Mouse (Mus musculus) thymus, adult 18-20 months (tissue): ENCODE results near the gene Arhgef1.
"Not testable (repeated sequence)": the region's sequence is repeated elsewhere in the genome, so short reads cannot be mapped to it uniquely, and the experiment has no call there.

Experiments used
- DNase-seq, 2 experiments: peaks; one replicate each; pipeline ENCODE4 v3.0.0; 2022; ENCODE audit warnings: mixed read lengths in 2 of 2

Arhgef1 gene

GRCm38 (mm10) chr7:24890281-24891216 lies 12.2 kb upstream of the Arhgef1 start:
- peak; percentile 50 to 64 for DNase-seq

DNA sequence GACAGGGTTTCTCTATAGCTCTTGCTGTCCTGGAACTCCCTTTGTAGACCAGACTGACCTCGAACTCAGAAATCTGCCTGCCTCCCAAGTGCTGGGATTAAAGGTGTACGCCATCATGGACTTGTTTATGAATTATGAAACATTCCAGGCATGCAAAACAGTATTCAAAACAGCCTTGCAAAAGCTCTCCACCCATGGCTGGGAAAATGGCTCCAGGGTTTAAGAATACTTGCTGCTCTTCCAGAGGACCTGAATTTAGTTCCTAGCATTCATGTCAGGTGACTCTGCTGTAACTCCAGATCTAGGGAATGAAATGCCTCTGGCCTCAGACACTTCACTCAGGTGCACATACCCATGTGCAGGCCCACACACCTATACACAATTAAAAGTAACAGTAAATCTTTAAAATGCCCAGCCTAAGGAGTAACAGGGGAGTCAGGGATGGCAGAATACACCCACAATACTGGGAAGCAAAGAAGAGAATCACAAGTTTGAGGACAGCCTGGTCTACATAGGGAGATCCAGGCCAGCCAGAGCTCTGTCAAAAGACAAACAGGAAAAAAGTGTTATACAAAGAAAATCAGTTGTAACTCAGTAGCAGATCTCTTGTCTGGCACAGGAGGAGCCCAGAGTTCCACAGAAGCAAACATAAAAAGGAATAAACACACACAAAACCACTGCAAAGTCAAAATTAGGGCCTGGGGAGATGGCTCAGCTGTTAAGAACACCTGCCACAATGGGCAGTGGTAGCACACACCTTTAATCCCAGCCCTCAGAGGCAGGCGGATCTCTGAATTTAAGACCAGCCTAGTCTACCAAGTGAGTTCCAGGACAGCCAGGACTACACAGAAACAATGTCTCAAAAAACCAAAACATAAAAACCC lies 11.2 kb upstream of the Arhgef1 start:
- no peak for DNase-seq

GRCm38 (mm10) chr7:24892125-24892583 lies 10.6 kb upstream of the Arhgef1 start:
- DNase-seq = no peak

GRCm38 (mm10) chr7:24895749-24896148 lies 7.0 kb upstream of the Arhgef1 start:
- not testable (repeated sequence) for DNase-seq

DNA sequence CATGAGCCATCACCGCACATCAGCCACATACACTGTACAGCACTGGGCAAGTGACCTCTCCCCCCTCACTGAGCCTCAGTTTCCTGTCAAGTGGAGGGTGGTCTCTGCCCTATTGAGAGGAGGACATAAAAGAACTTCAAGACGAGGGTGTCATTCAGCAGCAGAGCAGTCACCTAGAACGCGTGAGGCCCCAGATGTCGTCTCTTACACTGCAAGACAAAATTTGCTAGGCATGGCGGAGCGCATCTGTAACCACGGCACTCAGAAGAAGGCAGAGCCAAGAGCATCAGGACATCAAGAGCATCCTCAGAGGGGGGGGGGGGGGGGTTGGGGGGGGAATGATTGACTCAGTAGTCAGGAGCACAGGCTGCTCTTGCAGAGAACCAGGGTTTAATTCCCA lies 6.4 kb upstream of the Arhgef1 start:
- DNase-seq = no peak

- DNase-seq = no peak
These were observed 5.5 kb upstream of the Arhgef1 start, which contains the start of gene Cd79a for GRCm38 (mm10) chr7:24897224-24897623. Cd79a (plus strand) TSS chr7:24897381.

GRCm38 (mm10) chr7:24897959-24898358 lies 4.8 kb upstream of the Arhgef1 start:
- no peak for DNase-seq

DNA sequence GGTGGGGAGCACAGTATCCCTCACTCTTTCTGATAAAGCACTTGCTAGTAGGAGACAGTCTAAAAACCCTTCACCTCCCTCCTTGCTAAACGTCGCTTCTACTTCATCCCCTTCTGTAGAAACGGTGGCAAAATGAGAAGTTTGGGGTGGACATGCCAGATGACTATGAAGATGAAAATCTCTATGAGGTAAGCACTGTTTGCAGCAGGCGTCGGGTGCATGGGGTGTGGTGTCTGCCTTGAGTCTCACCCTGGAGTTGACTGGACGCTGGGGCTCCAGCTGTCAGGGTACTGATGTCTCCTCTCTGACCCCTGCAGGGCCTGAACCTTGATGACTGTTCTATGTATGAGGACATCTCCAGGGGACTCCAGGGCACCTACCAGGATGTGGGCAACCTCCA lies 1.6 kb upstream of the Arhgef1 start:
- no peak for DNase-seq

DNA sequence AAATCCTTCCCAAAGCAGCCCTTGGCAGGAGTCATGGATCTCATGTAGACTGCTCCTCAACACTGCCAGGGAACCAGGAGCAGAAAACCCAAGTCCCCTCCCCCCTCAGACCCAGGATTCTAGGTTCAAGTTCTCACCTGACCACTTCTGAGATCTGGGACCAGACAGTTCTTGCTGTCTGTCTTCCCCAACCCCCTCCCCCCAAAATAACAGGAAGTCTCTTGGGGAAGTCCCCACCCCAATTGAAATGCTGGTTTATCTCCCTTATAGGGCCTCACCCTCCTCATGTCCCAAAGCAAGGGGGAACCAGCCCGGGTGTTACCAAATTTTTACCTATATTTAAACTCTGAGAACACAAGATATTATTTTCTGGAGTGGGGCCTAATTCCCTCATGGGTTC lies 870 bp upstream of the Arhgef1 start:
- peak in 1 of 2 experiments; percentile 43 for DNase-seq

- no peak for DNase-seq
These were observed 465 bp upstream of the Arhgef1 start for GRCm38 (mm10) chr7:24902264-24902629.

GRCm38 (mm10) chr7:24903444-24903825 lies 723 bp downstream of the Arhgef1 start:
- no peak for DNase-seq

- peak; percentile 97 to 98 for DNase-seq
These were observed 1.4 kb downstream of the Arhgef1 start for GRCm38 (mm10) chr7:24904070-24904483.

DNA sequence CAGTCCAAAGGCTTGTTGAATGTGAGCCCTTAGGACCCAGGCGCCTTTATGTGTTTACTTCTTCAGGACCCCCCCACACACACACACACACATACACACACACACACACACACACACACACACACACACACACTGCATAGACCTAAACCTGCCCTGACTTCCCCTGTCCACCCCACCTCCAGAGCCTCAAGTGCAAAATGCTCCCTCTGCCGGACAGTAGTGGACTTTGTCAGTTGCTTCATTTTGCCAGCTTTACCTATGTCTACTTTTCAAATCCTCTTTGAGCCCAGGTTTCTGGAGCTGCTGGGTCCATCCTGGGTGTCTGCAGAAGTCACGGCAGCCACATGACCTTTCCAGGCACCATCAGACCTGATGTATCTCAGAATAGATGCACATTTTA lies 2.2 kb downstream of the Arhgef1 start:
- DNase-seq = peak in 1 of 2 experiments; percentile 56

- DNase-seq = peak in 1 of 2 experiments; percentile 46
These were observed 3.8 kb downstream of the Arhgef1 start for GRCm38 (mm10) chr7:24906551-24906950.

- peak; percentile 75 to 85 for DNase-seq
These were observed 4.6 kb downstream of the Arhgef1 start for GRCm38 (mm10) chr7:24907211-24907748.

DNA sequence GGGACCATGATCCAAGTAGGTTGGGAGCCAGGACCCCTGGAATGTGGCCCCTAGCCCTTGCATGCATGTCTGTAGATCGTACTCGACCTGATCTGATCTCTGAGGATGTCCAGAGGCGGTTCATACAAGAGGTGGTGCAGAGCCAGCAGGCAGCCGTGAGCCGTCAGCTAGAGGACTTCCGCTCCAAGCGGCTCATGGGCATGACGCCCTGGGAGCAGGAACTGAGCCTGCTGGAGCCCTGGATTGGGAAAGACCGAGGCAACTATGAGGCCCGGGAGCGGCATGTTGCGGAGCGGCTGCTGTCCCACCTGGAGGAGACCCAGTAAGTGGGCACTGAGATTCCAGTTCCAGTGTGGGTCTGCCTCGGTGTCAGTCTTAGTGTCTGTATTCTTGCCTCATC lies 9.8 kb downstream of the Arhgef1 start:
- no peak for DNase-seq

DNA sequence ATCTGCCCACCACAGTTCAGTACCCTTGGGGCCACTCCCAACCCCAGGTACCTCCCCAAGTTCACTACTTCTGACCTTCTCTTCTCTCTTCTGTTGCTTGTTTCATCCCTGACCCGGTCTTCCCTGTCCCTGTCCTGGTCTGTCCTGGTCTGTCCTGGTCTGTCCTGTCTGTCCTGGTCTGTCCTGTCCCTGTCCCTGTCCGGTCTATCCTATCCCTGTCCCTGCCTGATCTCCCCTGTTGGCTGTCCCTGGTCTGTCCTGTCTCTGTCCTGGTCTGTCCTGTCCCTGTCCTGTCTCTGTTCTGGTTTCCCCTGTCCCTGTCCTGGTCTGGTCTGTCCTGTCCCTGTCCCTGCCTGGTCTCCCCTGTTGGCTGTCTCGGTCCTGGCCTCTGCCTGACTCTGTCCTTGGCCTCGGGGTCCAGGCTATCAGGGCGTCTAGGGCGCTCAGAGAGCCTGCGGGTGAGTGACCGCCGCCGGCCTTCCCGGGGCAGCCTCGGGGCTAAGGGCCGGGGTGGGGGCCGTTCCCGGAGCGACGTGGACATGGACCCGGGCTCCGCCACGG lies 16.1 kb downstream of the Arhgef1 start:
- DNase-seq = no peak

DNA sequence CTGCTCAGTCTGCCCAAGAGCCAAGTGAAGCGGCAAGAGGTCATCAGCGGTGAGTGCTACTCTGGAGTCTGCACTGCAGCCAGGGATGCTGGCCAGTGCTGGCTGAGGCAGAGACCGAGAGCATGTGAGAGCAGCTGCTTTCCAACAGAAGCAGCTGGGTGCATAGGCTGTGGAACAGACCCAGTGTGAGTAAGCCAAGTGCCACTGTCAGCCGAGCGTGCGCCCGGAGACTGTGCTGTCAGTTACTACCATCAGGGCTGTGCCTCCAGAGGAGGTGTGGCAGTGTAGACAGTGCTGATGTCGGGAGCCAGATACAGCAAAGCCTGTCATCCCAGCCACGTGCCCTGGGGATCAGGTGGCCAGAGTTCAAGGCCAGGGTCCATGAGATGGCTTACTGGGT lies 17.0 kb downstream of the Arhgef1 start:
- no peak for DNase-seq

DNA sequence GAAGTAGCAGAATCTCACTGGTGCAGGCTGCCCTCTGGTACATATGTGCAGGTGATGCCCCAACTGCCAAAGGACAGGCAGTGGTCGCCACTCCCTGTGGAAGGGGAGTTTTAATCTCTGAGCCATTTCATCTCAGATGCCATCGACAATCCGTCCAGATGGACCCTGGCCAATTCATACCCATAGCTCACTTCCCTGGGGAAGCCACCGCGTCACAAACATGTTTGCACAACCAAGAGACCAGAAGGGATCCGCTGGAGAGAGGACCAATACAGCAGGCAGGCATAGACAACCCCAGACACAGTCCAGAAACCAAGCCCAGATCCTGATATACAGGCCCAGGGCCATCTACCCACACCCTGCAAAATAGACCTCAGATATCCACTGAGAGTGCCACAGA lies 27.8 kb downstream of the Arhgef1 start:
- DNase-seq = no peak

DNA sequence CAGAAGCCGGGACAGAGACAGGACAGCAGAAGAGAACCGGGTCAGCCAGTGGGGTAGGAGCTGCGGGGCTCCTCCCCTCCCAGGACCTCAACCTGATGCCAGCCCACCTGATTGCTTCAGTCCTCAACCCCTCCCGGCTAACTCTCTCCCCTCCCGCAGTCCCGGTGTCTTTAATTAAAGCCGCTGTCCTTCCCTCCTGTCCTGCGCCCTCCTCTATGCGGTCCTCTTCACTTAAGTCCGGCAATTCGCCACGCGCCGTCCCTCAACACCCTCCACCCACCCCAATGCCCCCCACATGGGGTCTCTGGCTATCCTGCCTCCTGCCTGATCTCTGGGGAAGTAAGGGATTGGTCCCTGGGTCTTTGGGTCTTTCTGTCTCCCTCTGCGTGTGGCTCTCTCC lies 28.9 kb downstream of the Arhgef1 start:
- no peak for DNase-seq

GRCm38 (mm10) chr7:24943641-24944040 lies 40.9 kb downstream of the Arhgef1 start:
- no peak for DNase-seq

DNA sequence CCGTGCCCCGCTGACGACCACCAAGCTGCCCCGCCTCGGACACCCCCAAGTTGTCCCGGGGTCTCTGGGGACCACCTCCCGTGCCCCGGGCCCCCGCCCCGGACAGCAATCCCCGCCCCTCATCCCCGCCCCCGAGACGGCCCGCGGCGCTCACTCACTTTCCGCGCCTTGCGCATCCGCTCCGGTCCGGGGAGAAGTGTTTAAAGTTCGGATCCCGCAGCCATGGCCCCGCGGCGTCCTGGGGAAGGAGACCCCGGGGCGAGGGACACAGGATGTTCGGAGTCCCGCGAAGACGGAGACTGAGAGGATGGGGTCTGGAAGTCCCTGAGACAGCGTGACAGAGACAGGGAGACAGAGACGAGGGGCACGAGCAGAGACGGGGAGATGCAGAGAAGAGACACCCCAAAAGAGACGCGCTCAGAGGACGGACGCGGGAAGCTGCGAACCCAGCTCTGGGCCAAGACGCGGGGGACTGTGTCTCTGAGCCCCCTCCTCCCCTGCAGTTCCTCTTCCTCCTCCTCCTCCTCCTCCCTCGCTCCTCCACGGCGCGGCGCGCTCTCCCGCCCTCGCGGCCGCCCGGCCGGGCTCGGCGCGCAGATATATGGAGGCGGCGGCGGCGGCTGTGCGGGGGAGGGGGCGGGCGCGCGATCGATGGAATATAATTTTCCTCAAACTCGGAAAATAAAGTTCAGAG lies 41.7 kb downstream of the Arhgef1 start, which contains the start of gene Gm4881:
Gm4881 (minus strand) TSS at position 238 of the 694 bp plus-strand sequence.
- DNase-seq = no peak
